Mouse (Mus musculus) liver, adult 2 months (tissue): ENCODE results near the gene Wipi2. TPM values are rescaled to one million over a fixed set of nuclear protein-coding genes. Genes with fewer than 3 reads are reported as not detected.

Source experiments
- DNase-seq: peaks from one replicate; pipeline ENCODE4 v3.0.0-alpha.2; 2011; ENCODE audit warnings: low read depth, low spot score; ENCODE audit errors: extremely low read depth
- H3K27ac ChIP-seq: fragments of 200-500 bp; replicated peaks from 2 replicates; pipeline ENCODE4 v1.5.1; 2012; ENCODE audit warnings: low read depth, mild to moderate bottlenecking, control low read depth, inconsistent platforms, low read length; ENCODE audit not compliant: insufficient read depth
- H3K27me3 ChIP-seq: fragments of 200-500 bp; 2 replicates; pipeline ENCODE4 v1.6.1; 2012; ENCODE audit warnings: mild to moderate bottlenecking, moderate library complexity, low read length, inconsistent platforms; ENCODE audit not compliant: control insufficient read depth, insufficient read depth
- H3K36me3 ChIP-seq: fragments of 200-500 bp; 2 replicates; pipeline ENCODE4 v1.6.1; 2012; ENCODE audit warnings: low read length, inconsistent platforms; ENCODE audit not compliant: control insufficient read depth, insufficient read depth
- H3K4me1 ChIP-seq: fragments of 200-500 bp; 2 replicates; pipeline ENCODE4 v1.6.1; 2011; ENCODE audit warnings: low read length; ENCODE audit not compliant: control insufficient read depth, insufficient read depth
- H3K4me3 ChIP-seq: fragments of 200-500 bp; 2 replicates; pipeline ENCODE4 v1.5.1; 2011; ENCODE audit warnings: low read depth, mild to moderate bottlenecking, control low read depth, low read length, moderate library complexity; ENCODE audit not compliant: insufficient read depth
- H3K79me2 ChIP-seq: fragments of 200-500 bp; 2 replicates; pipeline ENCODE4 v1.6.1; 2012; ENCODE audit warnings: inconsistent platforms, mild to moderate bottlenecking, low read length, moderate library complexity; ENCODE audit not compliant: control insufficient read depth, insufficient read depth
- H3K9ac ChIP-seq: fragments of 200-500 bp; 2 replicates; pipeline ENCODE4 v1.6.1; 2012; ENCODE audit warnings: low read depth, mild to moderate bottlenecking, control low read depth, inconsistent platforms, low read length
- CTCF ChIP-seq: fragments of 200-500 bp; IDR thresholded peaks from 2 replicates; pipeline ENCODE4 v1.5.1; 2011; ENCODE audit warnings: low read depth, low read length, control low read depth
- POLR2A ChIP-seq: fragments of 200-500 bp; IDR thresholded peaks from 2 replicates; pipeline ENCODE4 v1.6.1; 2011; ENCODE audit warnings: low read length, control low read depth; ENCODE audit not compliant: insufficient read depth; ENCODE audit errors: extremely low read depth
- WGBS: fragments of 180-500 bp; shearing (Covaris S2); methylation state at CpG from one replicate; pipeline ENCODE4 v1.1.7; 2018; 5-methylcytosine and 5-hydroxymethylcytosine counted together
- polyA plus RNA-seq: library from polyadenylated mRNA; depleted of rRNA; stranded (reverse); fragments of >200 nt; gene quantifications from 2 replicates; pipeline ENCODE4 v1.2.3, GENCODE M21; 2012
- total RNA-seq: library from RNA; depleted of rRNA; stranded (reverse); fragments of >200 nt; gene quantifications from 2 replicates; pipeline ENCODE4 v1.2.3, GENCODE M21; 2014

The Wipi2 gene
- total and polyA plus RNA-seq, 2 experiments = 39.2 to 43.9 TPM

DNA sequence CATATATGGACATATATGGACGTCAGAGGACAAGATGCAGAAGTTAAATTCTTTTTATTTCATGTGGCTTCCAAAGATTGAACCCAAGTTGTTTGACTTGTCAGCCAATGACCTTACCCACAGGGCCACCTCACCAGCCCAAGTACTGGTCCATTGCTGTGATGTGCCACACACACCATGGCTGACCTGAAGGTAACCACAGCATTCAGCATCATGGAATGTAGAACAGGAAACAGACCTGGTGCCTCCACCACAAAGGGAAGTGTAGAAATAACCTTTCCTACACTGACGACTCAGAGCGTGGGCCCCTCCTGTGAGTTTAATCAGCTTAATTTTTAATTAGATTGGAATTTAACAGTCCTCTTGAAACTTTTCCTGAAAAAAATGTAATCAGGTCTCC is 62.8 kb downstream of the Wipi2 start:
- H3K36me3 ChIP-seq = no peaks in the 10 kb centered on the region
- no peak overlapping the region for H3K4me3 ChIP-seq
- H3K4me1 ChIP-seq = no peaks in the 10 kb centered on the region
- 78% methylated on average over 3 of the region's 3 CpGs for WGBS
- H3K27me3 ChIP-seq = no peaks in the 10 kb centered on the region
- no peak for DNase-seq
- no peak overlapping the region for H3K9ac ChIP-seq
- no peak overlapping the region for H3K27ac ChIP-seq
- TF ChIP-seq CTCF = no peak
- no peak for TF ChIP-seq POLR2A
- H3K79me2 ChIP-seq = no peaks in the 10 kb centered on the region

GRCm38 (mm10) chr5:142692248-142692647 is 64.8 kb downstream of the Wipi2 start, which contains the start of gene Slc29a4:
Gene Slc29a4, plus strand, starts transcription at chr5:142692512.
- Histone ChIP-seq H3K4me3 (no peak within 1 kb of the TSS), H3K27me3 (no peaks in the 10 kb centered on the region), H3K79me2 (no peaks in the 10 kb centered on the region), H3K9ac (no peak within 1 kb of the TSS), H3K27ac (no peak within 1 kb of the TSS), H3K36me3 (no peaks in the 10 kb centered on the region), H3K4me1 (no peaks in the 10 kb centered on the region)
- no peak for TF ChIP-seq CTCF
- TF ChIP-seq POLR2A = no peak
- DNase-seq = no peak
- WGBS = 55% methylated on average over 14 of the region's 14 CpGs

DNA sequence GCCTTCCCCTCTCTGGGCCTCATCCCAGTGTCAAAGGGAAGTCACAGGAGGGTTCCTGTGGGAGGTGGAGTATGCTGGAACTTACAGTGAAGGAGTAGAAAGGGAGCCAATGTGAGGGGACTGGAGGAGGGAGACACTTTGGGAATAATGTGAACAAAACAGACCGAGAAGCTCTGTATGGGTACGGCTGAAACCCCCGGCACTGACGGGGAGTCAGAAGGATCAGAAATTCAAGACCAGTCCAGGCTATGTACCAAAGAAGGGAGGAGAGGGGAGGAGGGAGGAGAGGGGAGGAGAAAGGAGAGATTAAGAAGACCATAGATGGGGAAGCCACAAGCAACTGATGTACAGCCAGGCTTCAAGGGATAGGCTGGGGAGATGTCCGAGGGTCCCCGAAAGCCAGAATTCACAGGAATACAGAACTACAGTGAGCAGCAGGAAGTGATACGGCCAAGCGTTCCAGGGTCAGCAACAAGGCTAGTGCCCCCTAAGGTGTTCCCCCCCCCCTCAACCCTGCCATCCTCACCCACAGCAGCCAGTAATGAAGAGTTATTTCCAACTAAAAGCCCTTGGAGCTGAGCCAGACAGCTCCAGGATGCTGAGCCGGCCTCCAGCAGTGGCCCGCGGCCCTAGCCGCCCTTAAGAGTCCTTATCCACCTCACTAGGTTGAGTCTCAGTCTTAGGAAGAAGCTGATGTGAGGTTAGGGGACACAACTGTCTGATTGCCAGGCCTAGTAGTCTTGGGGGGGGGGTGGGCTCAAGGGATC is 65.7 kb downstream of the Wipi2 start:
- no peak overlapping the region for H3K9ac ChIP-seq
- no peaks in the 10 kb centered on the region for H3K27me3 ChIP-seq
- no peaks in the 10 kb centered on the region for H3K4me1 ChIP-seq
- 78% methylated on average over 12 of the region's 12 CpGs for WGBS
- no peaks in the 10 kb centered on the region for H3K79me2 ChIP-seq
- TF ChIP-seq POLR2A (no peak), CTCF (no peak)
- H3K27ac ChIP-seq = no peak overlapping the region
- DNase-seq = no peak
- no peak overlapping the region for H3K4me3 ChIP-seq
- no peaks in the 10 kb centered on the region for H3K36me3 ChIP-seq

DNA sequence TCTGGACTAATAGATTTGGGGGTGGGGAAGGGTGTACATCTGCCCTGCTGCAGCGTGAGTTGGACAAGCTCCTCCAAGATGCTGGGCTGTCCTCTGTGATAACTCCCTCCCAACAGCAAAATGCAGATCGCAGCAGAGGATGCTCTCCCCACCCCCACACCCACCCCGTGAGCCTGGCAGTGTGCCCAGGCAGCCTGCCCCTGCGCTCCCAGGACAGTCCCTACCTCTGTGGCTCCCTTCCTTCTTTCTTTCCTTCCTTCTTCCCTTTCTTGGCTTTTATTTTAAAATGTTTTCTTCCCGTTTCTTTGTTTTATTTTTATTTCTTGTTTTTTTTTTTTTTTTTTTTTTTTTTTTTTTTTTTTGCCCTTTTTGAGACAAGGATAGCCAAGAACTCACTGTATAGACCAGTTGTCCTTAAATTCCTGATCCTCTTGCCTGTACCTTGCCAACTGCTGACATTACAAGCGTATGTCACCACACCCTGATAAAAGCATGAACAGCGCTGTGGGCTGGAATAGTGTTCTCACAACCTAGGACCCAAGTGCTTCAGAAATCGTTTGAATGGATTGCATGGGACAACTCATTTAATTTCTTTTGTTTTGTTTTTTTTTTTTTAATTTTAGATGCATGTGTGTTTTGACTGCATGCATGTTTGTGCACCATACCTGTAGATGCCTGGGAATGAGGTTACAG is 66.4 kb downstream of the Wipi2 start:
- no peaks in the 10 kb centered on the region for H3K27me3 ChIP-seq
- no peak for DNase-seq
- no peak overlapping the region for H3K4me3 ChIP-seq
- H3K27ac ChIP-seq = no peak overlapping the region
- H3K36me3 ChIP-seq = no peaks in the 10 kb centered on the region
- H3K9ac ChIP-seq = no peak overlapping the region
- no peaks in the 10 kb centered on the region for H3K79me2 ChIP-seq
- TF ChIP-seq POLR2A = no peak
- no peak for TF ChIP-seq CTCF
- H3K4me1 ChIP-seq = no peaks in the 10 kb centered on the region
- WGBS = 58% methylated on average over 8 of the region's 8 CpGs

DNA sequence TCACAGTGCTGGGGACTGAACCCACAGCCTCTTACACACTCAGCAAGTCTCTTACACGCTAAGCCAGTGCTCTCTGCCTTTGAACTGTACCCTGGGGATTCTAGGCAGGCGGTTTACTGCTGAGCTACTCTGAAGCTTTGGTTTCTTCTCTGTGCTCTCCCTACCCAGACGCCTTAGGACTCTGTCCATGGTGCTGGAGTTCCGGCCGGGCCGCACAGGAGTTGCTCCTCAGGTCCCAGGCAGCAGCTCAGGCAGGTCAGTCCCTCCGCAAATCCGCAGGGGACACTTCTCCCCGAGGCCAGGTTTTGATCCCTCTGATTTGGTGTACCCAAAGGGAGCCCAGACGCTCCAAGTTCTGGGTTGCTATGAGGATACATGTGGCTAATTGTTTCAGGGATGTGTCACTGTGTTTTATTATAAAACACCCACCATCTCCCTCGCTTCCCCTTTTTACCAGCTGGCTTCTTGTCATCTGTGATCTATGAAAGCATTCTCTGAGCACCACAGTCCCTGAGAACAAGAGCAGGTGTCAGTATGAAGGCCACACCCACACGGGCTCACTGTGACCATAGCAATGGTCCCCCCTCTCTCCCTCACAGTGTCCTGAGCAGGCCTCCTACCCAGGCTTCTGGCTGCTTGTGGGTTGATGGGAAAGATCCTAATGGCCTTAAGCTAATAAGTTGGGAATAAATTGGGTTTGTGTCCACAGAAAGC is 67.3 kb downstream of the Wipi2 start:
- Histone ChIP-seq H3K4me3 (no peak overlapping the region), H3K27me3 (no peaks in the 10 kb centered on the region), H3K27ac (no peak overlapping the region), H3K36me3 (no peaks in the 10 kb centered on the region), H3K4me1 (no peaks in the 10 kb centered on the region), H3K9ac (no peak overlapping the region), H3K79me2 (no peaks in the 10 kb centered on the region)
- no peak for DNase-seq
- WGBS = 16% methylated on average over 12 of the region's 12 CpGs
- TF ChIP-seq POLR2A (no peak), CTCF (no peak)
